Mouse (Mus musculus) stomach, postnatal 0 days (tissue): ENCODE results near the gene Olfr735. TPM values are rescaled to one million over a fixed set of nuclear protein-coding genes. Genes with fewer than 3 reads are reported as not detected.

Experiments used
- ATAC-seq: fragments of 200-750 bp; cut with Nextera tagmentation; 2 replicates; pipeline ENCODE4 v1.8.0; 2017; ENCODE audit not compliant: low FRiP score, low TSS enrichment
- DNase-seq: peaks from one replicate; pipeline ENCODE4 v3.0.0-alpha.2; 2016; ENCODE audit warnings: low spot score
- H3K27ac ChIP-seq: fragments of 300-500 bp; sonication (generic); replicated peaks from 2 replicates; pipeline ENCODE4 v1.5.1; 2014; ENCODE audit warnings: mild to moderate bottlenecking, control low read depth
- H3K27me3 ChIP-seq: fragments of 300-500 bp; sonication (generic); 2 replicates; pipeline ENCODE4 v1.6.1; 2014; ENCODE audit warnings: low read length; ENCODE audit not compliant: control insufficient read depth, insufficient read depth
- H3K36me3 ChIP-seq: fragments of 300-500 bp; sonication (generic); 2 replicates; pipeline ENCODE4 v1.6.1; 2014; ENCODE audit warnings: low read length, mixed read lengths; ENCODE audit not compliant: control insufficient read depth, insufficient read depth
- H3K4me1 ChIP-seq: fragments of 300-500 bp; sonication (generic); replicated peaks from 2 replicates; pipeline ENCODE4 v1.6.1; 2014; ENCODE audit warnings: antibody characterized with exemption; ENCODE audit not compliant: control insufficient read depth, insufficient read depth
- H3K4me2 ChIP-seq: fragments of 300-500 bp; sonication (generic); replicated peaks from 2 replicates; pipeline ENCODE4 v1.6.1; 2014; ENCODE audit warnings: low read depth, mild to moderate bottlenecking, control low read depth, moderate library complexity
- H3K4me3 ChIP-seq: fragments of 300-500 bp; sonication (generic); 2 replicates; pipeline ENCODE4 v1.5.1; 2014; ENCODE audit warnings: low read depth, low read length, control low read depth
- H3K9ac ChIP-seq: fragments of 300-500 bp; sonication (generic); 2 replicates; pipeline ENCODE4 v1.6.1; 2014; ENCODE audit warnings: mild to moderate bottlenecking, low read length, control low read depth, mixed read lengths
- H3K9me3 ChIP-seq: fragments of 300-500 bp; sonication (generic); 2 replicates; pipeline ENCODE4 v1.6.1; 2016; ENCODE audit warnings: low read length; ENCODE audit not compliant: control insufficient read depth
- CTCF ChIP-seq: IDR thresholded peaks from 2 replicates; pipeline ENCODE4 v1.5.1; 2016; ENCODE audit warnings: antibody characterized with exemption, low read depth, mild to moderate bottlenecking, moderate library complexity
- EP300 ChIP-seq: optimal IDR thresholded peaks from 2 replicates; pipeline ENCODE3; 2016; ENCODE audit warnings: antibody characterized with exemption
- WGBS: fragments of 180-500 bp; shearing (Covaris S2); extraction: QIAGEN DNeasy Blood & Tissue Kit; methylation state at CpG from one replicate; pipeline ENCODE4 v1.1.7; 2014; 5-methylcytosine and 5-hydroxymethylcytosine counted together
- polyA plus RNA-seq: library from polyadenylated mRNA; unstranded; fragments of >200 nt; fragmentation: Nextera tagmentation; extraction: Ambion mirVana; gene quantifications from 2 replicates; pipeline ENCODE4 v1.2.1, GENCODE M21; 2015

The Olfr735 gene
- not detected in 2 replicates for polyA plus RNA-seq

GRCm38 (mm10) chr14:50348796-50349195, at the start of gene Olfr735:
Gene Olfr735, minus strand, starts transcription at chr14:50348872.
- Histone ChIP-seq H3K27ac (no peak within 1 kb of the TSS), H3K4me3 (no peak within 1 kb of the TSS), H3K4me1 (no peaks in the 10 kb centered on the region), H3K9me3 (no peaks in the 10 kb centered on the region), H3K9ac (no peak within 1 kb of the TSS), H3K4me2 (no peak within 1 kb of the TSS), H3K36me3 (no peaks in the 10 kb centered on the region), H3K27me3 (no peaks in the 10 kb centered on the region)
- 82% methylated on average over 2 of the region's 2 CpGs for WGBS
- DNase-seq (no peak), ATAC-seq (no peak)
- TF ChIP-seq EP300 (no peak), CTCF (no peak)

GRCm38 (mm10) chr14:50380863-50381262, 32.2 kb upstream of the Olfr735 start, which contains the start of gene Olfr736:
Gene Olfr736, plus strand, starts transcription at chr14:50381163.
- no peak for DNase-seq
- Histone ChIP-seq H3K4me2 (no peak within 1 kb of the TSS), H3K9me3 (no peaks in the 10 kb centered on the region), H3K4me1 (no peaks in the 10 kb centered on the region), H3K9ac (no peak within 1 kb of the TSS), H3K4me3 (no peak within 1 kb of the TSS), H3K27ac (no peak within 1 kb of the TSS), H3K27me3 (no peaks in the 10 kb centered on the region), H3K36me3 (no peaks in the 10 kb centered on the region)
- ATAC-seq: no peak
- TF ChIP-seq EP300: no peak
- TF ChIP-seq CTCF: no peak
- 64% methylated on average over 2 of the region's 2 CpGs for WGBS

GRCm38 (mm10) chr14:50363561-50363960, 14.9 kb upstream of the Olfr735 start:
- ATAC-seq (no peak), DNase-seq (no peak)
- no peak overlapping the region for H3K4me2 ChIP-seq
- H3K36me3 ChIP-seq: no peaks in the 10 kb centered on the region
- H3K4me1 ChIP-seq: no peaks in the 10 kb centered on the region
- no peaks in the 10 kb centered on the region for H3K9me3 ChIP-seq
- no peak overlapping the region for H3K4me3 ChIP-seq
- TF ChIP-seq CTCF (no peak), EP300 (no peak)
- no peak overlapping the region for H3K9ac ChIP-seq
- no peak overlapping the region for H3K27ac ChIP-seq
- 77% methylated on average over 2 of the region's 2 CpGs for WGBS
- no peaks in the 10 kb centered on the region for H3K27me3 ChIP-seq

- Histone ChIP-seq H3K9me3 (no peaks in the 10 kb centered on the region), H3K27ac (no peak overlapping the region), H3K9ac (no peak overlapping the region), H3K27me3 (no peaks in the 10 kb centered on the region), H3K36me3 (no peaks in the 10 kb centered on the region), H3K4me1 (no peaks in the 10 kb centered on the region), H3K4me2 (no peak overlapping the region), H3K4me3 (no peak overlapping the region)
- DNase-seq (no peak), ATAC-seq (no peak)
- 84% methylated on average over 3 of the region's 3 CpGs for WGBS
- TF ChIP-seq CTCF: no peak
- TF ChIP-seq EP300: no peak
These were observed 11.8 kb upstream of the Olfr735 start for GRCm38 (mm10) chr14:50360480-50360879.

- no peak for TF ChIP-seq EP300
- ATAC-seq (no peak), DNase-seq (no peak)
- Histone ChIP-seq H3K27me3 (no peaks in the 10 kb centered on the region), H3K9me3 (no peaks in the 10 kb centered on the region), H3K4me1 (no peaks in the 10 kb centered on the region), H3K9ac (no peak within 1 kb of the TSS), H3K27ac (no peak within 1 kb of the TSS), H3K4me2 (no peak within 1 kb of the TSS), H3K36me3 (no peaks in the 10 kb centered on the region), H3K4me3 (no peak within 1 kb of the TSS)
- 75% methylated on average over 2 of the region's 2 CpGs for WGBS
These were observed 8.9 kb upstream of the Olfr735 start, which contains the start of gene Tlr11 for GRCm38 (mm10) chr14:50357593-50357992. Gene Tlr11, plus strand, starts transcription at chr14:50357914.

GRCm38 (mm10) chr14:50356725-50357124, 8.1 kb upstream of the Olfr735 start:
- H3K9ac ChIP-seq: no peak overlapping the region
- no peak overlapping the region for H3K4me3 ChIP-seq
- DNase-seq (no peak), ATAC-seq (no peak)
- TF ChIP-seq EP300 (no peak), CTCF (no peak)
- H3K9me3 ChIP-seq: no peaks in the 10 kb centered on the region
- H3K36me3 ChIP-seq: no peaks in the 10 kb centered on the region
- H3K4me1 ChIP-seq: no peaks in the 10 kb centered on the region
- 54% methylated on average over 2 of the region's 2 CpGs for WGBS
- no peak overlapping the region for H3K4me2 ChIP-seq
- no peaks in the 10 kb centered on the region for H3K27me3 ChIP-seq
- no peak overlapping the region for H3K27ac ChIP-seq
